ENCODE assay signal across 12 mouse cellular contexts in the genomic region with DNA sequence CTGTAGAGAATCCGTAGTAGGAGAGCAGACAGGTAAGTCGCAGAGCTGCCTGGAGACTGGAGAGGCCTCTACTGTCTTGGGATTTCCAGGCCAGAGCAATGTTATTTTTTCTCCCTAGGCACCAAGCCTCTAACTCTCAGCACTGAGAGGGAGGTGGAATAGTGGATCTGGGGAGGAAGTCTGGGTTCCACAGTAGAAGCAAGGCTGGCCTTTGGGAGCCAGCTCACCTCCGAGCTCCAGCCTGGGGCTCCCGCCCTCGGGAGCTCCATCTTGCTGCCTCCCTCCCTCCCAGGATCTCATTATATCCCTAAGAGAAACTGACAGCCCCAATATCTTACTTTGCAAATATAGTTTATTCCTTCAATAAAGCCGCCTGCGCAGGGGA. TPM values are rescaled to one million over a fixed set of nuclear protein-coding genes. Genes with fewer than 3 reads are reported as not detected.
DNase-seq lines count a peak whose midpoint lies in the region; ATAC-seq lines count a peak whose summit lies in the region.
"Had no signal": no experiment of that assay in that cellular context is flagged by ENCODE, and none has a peak within 500 bp of the region (broad histone marks: within the 10 kb centered on the region; RNA-seq: fewer than 3 reads in every experiment).

No protein-coding gene starts in this region.

- 42% methylated on average over 7 of the region's 7 CpGs for WGBS in heart, embryonic 13.5 days
- 18% methylated on average over 7 of the region's 7 CpGs for whole genome bisulfite sequencing in embryonic facial prominence, embryonic 10.5 days
- WGBS in hindbrain, embryonic 10.5 days, result 23% methylated on average over 7 of the region's 7 CpGs
- WGBS in midbrain, embryonic 11.5 days, result 18% methylated on average over 7 of the region's 7 CpGs

- peaks cover 61% of the 10 kb centered on the region for H3K27me3 ChIP-seq in heart, embryonic 13.5 days (replicated peaks)
- H3K27me3 ChIP-seq in embryonic facial prominence, embryonic 10.5 days (replicated peaks; ENCODE audit: low read depth, poor library complexity, severe bottlenecking), result peaks cover 63% of the 10 kb centered on the region
- peaks cover 45% of the 10 kb centered on the region for H3K27me3 ChIP-seq in hindbrain, embryonic 10.5 days (ENCODE audit: insufficient read depth, poor library complexity, severe bottlenecking)
- H3K27me3 ChIP-seq in midbrain, embryonic 11.5 days (ENCODE audit: control insufficient read depth, insufficient read depth, low read length), result no peaks in the 10 kb centered on the region

- no peak for DNase-seq in heart, postnatal 4 days
- no peak for DNase-seq in embryonic facial prominence, embryonic 10.5 days (ENCODE audit: low spot score)
- no peak for DNase-seq in hindbrain, embryonic 10.5 days (ENCODE audit: low spot score)
- DNase-seq in midbrain, embryonic 11.5 days (ENCODE audit: low spot score, missing footprints), result peak; percentile 92
- DNase-seq in cerebellum, adult 8-10 months, result no peak
- DNase-seq in embryo, embryonic 10 days (ENCODE audit: low spot score), result no peak
- no peak for DNase-seq in layer of hippocampus, postnatal 36 days
- DNase-seq: adrenal gland, postnatal 10 days; cerebellum, adult 2 months had no signal

- peaks cover 20% of the 10 kb centered on the region for H3K4me1 ChIP-seq in heart, embryonic 13.5 days
- peaks cover 36% of the 10 kb centered on the region for H3K4me1 ChIP-seq in embryonic facial prominence, embryonic 10.5 days
- peaks cover 43% of the 10 kb centered on the region for H3K4me1 ChIP-seq in hindbrain, embryonic 10.5 days (replicated peaks)
- peaks cover 18% of the 10 kb centered on the region for H3K4me1 ChIP-seq in midbrain, embryonic 11.5 days (ENCODE audit: control insufficient read depth, insufficient read depth, low read length)

- H3K27ac ChIP-seq in heart, embryonic 13.5 days (replicated peaks), result no peak overlapping the region
- peak overlapping the region; percentile 87 for H3K27ac ChIP-seq in embryonic facial prominence, embryonic 10.5 days (replicated peaks)
- H3K27ac ChIP-seq in hindbrain, embryonic 10.5 days, result peak overlapping the region; percentile 88
- H3K27ac ChIP-seq in midbrain, embryonic 11.5 days (ENCODE audit: low read depth, low read length), result peak overlapping the region; percentile 81
- H3K27ac ChIP-seq: heart, embryonic 15.5 days had no signal

- no peak for ATAC-seq in heart, embryonic 13.5 days (ENCODE audit: extremely low read depth, insufficient number of reproducible peaks, low FRiP score, low TSS enrichment)
- ATAC-seq in midbrain, embryonic 11.5 days (ENCODE audit: low FRiP score), result no peak; the same call in 1 of the 2 replicates

- no peaks in the 10 kb centered on the region for H3K9me3 ChIP-seq in heart, embryonic 13.5 days
- no peaks in the 10 kb centered on the region for H3K9me3 ChIP-seq in embryonic facial prominence, embryonic 10.5 days
- H3K9me3 ChIP-seq in hindbrain, embryonic 10.5 days, result no peaks in the 10 kb centered on the region
- H3K9me3 ChIP-seq in midbrain, embryonic 11.5 days (ENCODE audit: control insufficient read depth, low read length), result no peaks in the 10 kb centered on the region
- H3K9me3 ChIP-seq: heart, embryonic 15.5 days had no signal

- no peaks in the 10 kb centered on the region for H3K36me3 ChIP-seq in heart, embryonic 13.5 days
- H3K36me3 ChIP-seq in embryonic facial prominence, embryonic 10.5 days (replicated peaks), result no peaks in the 10 kb centered on the region
- no peaks in the 10 kb centered on the region for H3K36me3 ChIP-seq in hindbrain, embryonic 10.5 days
- H3K36me3 ChIP-seq in midbrain, embryonic 11.5 days (ENCODE audit: control insufficient read depth, insufficient read depth, low read length), result no peaks in the 10 kb centered on the region
- H3K36me3 ChIP-seq: heart, embryonic 15.5 days had no signal

- H3K9ac ChIP-seq in heart, embryonic 13.5 days, result peak overlapping the region; percentile 69
- peak overlapping the region; percentile 60 for H3K9ac ChIP-seq in midbrain, embryonic 11.5 days (ENCODE audit: low read length)
- H3K9ac ChIP-seq: heart, embryonic 15.5 days had no signal

- H3K4me3 ChIP-seq in heart, embryonic 13.5 days, result 0 out of 2 replicates have a peak overlapping the region, but pooled peaks have one; percentile 16
- H3K4me3 ChIP-seq in embryonic facial prominence, embryonic 10.5 days, result peak overlapping the region; percentile 48
- H3K4me3 ChIP-seq in hindbrain, embryonic 10.5 days, result peak overlapping the region; percentile 43
- H3K4me3 ChIP-seq in midbrain, embryonic 11.5 days (ENCODE audit: low read depth, low read length), result 0 out of 2 replicates have a peak overlapping the region, but pooled peaks have one; percentile 6
- H3K4me3 ChIP-seq: heart, embryonic 15.5 days had no signal

- peak overlapping the region; percentile 58 for H3K4me2 ChIP-seq in heart, embryonic 13.5 days
- peak overlapping the region; percentile 45 for H3K4me2 ChIP-seq in midbrain, embryonic 11.5 days

RNA-seq across cellular contexts. Expression of a gene that starts 16.4 kb away (rescaled TPM):
- polyA plus RNA-seq in heart, embryonic 13.5 days (2015; fragmentation: Nextera tagmentation; extraction: Ambion mirVana), result 0.71 and 0.74 TPM in 2 replicates
- under 1 TPM; 0.36 to 0.55 TPM for total RNA-seq in heart, postnatal 4 days (2021)
- 1.5 and 2.7 TPM in 2 replicates for polyA plus RNA-seq in embryonic facial prominence, embryonic 10.5 days (2016; fragmentation: Nextera tagmentation; extraction: Ambion mirVana)
- polyA plus RNA-seq in hindbrain, embryonic 10.5 days (2016; fragmentation: Nextera tagmentation; extraction: Ambion mirVana), result 4.4 and 11.5 TPM in 2 replicates
- polyA plus RNA-seq in midbrain, embryonic 11.5 days (2014; fragmentation: Nextera tagmentation; extraction: Ambion mirVana), result 15.1 and 17.4 TPM in 2 replicates
- total RNA-seq in layer of hippocampus, postnatal 36 days (2021), result 10 to 100 TPM; 16.2 to 18.2 TPM
- total RNA-seq: megakaryocyte-erythroid progenitor cell, adult 5-6 weeks had no signal

RNA-seq across cellular contexts. Expression of a gene that starts 37.9 kb away (rescaled TPM):
- polyA plus RNA-seq in heart, embryonic 13.5 days (2015; fragmentation: Nextera tagmentation; extraction: Ambion mirVana), result 7.0 and 7.3 TPM in 2 replicates
- 10 to 100 TPM; 16.7 to 17.8 TPM for total RNA-seq in heart, postnatal 4 days (2021)
- 12.1 and 13.0 TPM in 2 replicates for polyA plus RNA-seq in embryonic facial prominence, embryonic 10.5 days (2016; fragmentation: Nextera tagmentation; extraction: Ambion mirVana)
- polyA plus RNA-seq in hindbrain, embryonic 10.5 days (2016; fragmentation: Nextera tagmentation; extraction: Ambion mirVana), result 11.6 and 12.2 TPM in 2 replicates
- 6.3 and 6.9 TPM in 2 replicates for polyA plus RNA-seq in midbrain, embryonic 11.5 days (2014; fragmentation: Nextera tagmentation; extraction: Ambion mirVana)
- under 1 TPM; 0.27 to 0.40 TPM for total RNA-seq in layer of hippocampus, postnatal 36 days (2021)
